Mouse (Mus musculus) embryonic facial prominence, embryonic 12.5 days (tissue): ENCODE measurements around the gene Spdef. TPM values are rescaled to one million over a fixed set of nuclear protein-coding genes. Genes with fewer than 3 reads are reported as not detected.

ENCODE experiments used
- ATAC-seq: fragments of 200-750 bp; cut with Nextera tagmentation; 2 replicates; pipeline ENCODE4 v1.8.0; 2017; ENCODE audit not compliant: insufficient number of reproducible peaks, insufficient read depth, low FRiP score, low TSS enrichment
- H3K27ac ChIP-seq: fragments of 300-500 bp; sonication (generic); 2 replicates; pipeline ENCODE4 v1.5.1; 2016; ENCODE audit warnings: mild to moderate bottlenecking
- H3K27me3 ChIP-seq: fragments of 300-500 bp; sonication (generic); 2 replicates; pipeline ENCODE4 v1.6.1; 2016; ENCODE audit warnings: mild to moderate bottlenecking, moderate library complexity
- H3K36me3 ChIP-seq: fragments of 300-500 bp; sonication (generic); 2 replicates; pipeline ENCODE4 v1.6.1; 2016; ENCODE audit warnings: mild to moderate bottlenecking
- H3K4me1 ChIP-seq: fragments of 300-500 bp; sonication (generic); 2 replicates; pipeline ENCODE4 v1.6.1; 2016
- H3K4me2 ChIP-seq: fragments of 300-500 bp; sonication (generic); replicated peaks from 2 replicates; pipeline ENCODE4 v1.6.1; 2016; ENCODE audit warnings: mild to moderate bottlenecking, moderate library complexity
- H3K4me3 ChIP-seq: fragments of 300-500 bp; sonication (generic); 2 replicates; pipeline ENCODE4 v1.5.1; 2016; ENCODE audit warnings: mild to moderate bottlenecking
- H3K9ac ChIP-seq: fragments of 300-500 bp; sonication (generic); 2 replicates; pipeline ENCODE4 v1.6.1; 2016; ENCODE audit warnings: mild to moderate bottlenecking, moderate library complexity
- H3K9me3 ChIP-seq: fragments of 300-500 bp; sonication (generic); 2 replicates; pipeline ENCODE4 v1.6.1; 2016; ENCODE audit warnings: mild to moderate bottlenecking, moderate library complexity
- WGBS: fragments of 180-500 bp; shearing (Covaris S2); methylation state at CpG from one replicate; pipeline ENCODE4 v1.1.7; 2016; 5-methylcytosine and 5-hydroxymethylcytosine counted together
- polyA plus RNA-seq: library from polyadenylated mRNA; unstranded; fragments of >200 nt; fragmentation: Nextera tagmentation; extraction: Ambion mirVana; gene quantifications from 2 replicates; pipeline ENCODE4 v1.2.1, GENCODE M21; 2016

The Spdef gene
- 0.40 and 0.71 TPM in 2 replicates for polyA plus RNA-seq

DNA sequence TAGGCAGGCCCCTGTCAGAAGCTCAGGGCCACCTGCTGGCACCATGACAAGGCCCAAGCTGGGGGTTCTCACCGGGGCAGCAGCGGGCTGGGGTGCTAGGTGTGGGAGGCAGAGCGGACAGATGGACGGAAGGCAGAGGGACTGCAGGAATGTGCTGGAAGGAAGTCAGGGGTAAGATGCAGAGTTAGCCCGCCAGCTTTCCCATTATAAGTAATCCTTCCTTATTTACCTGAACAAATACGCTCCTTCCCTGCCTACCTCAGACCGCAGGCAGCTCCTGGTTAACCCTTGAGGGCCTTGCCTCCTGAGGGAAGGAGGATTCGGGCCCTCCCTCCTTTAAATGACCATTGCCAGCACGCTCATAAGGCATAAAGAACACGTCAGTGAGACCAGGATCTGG lies at the start of gene Spdef:
Gene Spdef (minus strand): TSS at position 186 of the 400 bp plus-strand sequence.
- H3K9me3 ChIP-seq, result peaks cover 2% of the 10 kb centered on the region; the same call in 1 of the 2 replicates
- H3K27me3 ChIP-seq, result 0 out of 2 replicates have a peak, but pooled peaks cover 2% of the 10 kb centered on the region
- no peak within 1 kb of the TSS for H3K4me3 ChIP-seq
- no peak within 1 kb of the TSS for H3K4me2 ChIP-seq
- peaks cover 23% of the 10 kb centered on the region for H3K4me1 ChIP-seq
- H3K36me3 ChIP-seq, result no peaks in the 10 kb centered on the region
- no peak within 1 kb of the TSS for H3K9ac ChIP-seq
- no peak within 1 kb of the TSS for H3K27ac ChIP-seq
- 70% methylated on average over 10 of the region's 10 CpGs for WGBS
- no peak for ATAC-seq

DNA sequence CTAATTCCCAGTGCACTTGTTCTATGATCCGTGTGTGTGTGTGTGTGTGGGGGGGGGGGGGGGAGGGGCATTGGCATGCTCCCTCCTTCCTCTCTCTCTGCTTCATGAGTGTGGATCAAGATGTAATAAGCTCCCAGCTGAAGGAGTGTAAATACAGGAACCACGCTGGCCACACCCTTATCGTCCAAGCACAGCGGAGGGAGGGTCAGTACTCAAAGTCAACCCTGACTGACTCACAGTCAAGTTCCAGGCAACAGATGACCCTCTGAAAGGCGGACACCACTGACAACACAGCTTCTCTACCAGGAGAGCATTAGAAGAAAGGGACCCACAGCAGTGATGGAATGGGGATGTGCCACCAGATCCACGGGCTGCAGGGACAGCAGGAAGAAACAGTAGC lies 49.1 kb upstream of the Spdef start:
- Histone ChIP-seq H3K4me3 (no peak overlapping the region), H3K27ac (no peak overlapping the region), H3K9me3 (no peaks in the 10 kb centered on the region), H3K36me3 (peaks cover 16% of the 10 kb centered on the region; the same call in 1 of the 2 replicates), H3K27me3 (no peaks in the 10 kb centered on the region), H3K4me2 (no peak overlapping the region), H3K4me1 (peaks cover 7% of the 10 kb centered on the region; the same call in 1 of the 2 replicates), H3K9ac (no peak overlapping the region)
- 87% methylated on average over 6 of the region's 6 CpGs for WGBS
- no peak for ATAC-seq

DNA sequence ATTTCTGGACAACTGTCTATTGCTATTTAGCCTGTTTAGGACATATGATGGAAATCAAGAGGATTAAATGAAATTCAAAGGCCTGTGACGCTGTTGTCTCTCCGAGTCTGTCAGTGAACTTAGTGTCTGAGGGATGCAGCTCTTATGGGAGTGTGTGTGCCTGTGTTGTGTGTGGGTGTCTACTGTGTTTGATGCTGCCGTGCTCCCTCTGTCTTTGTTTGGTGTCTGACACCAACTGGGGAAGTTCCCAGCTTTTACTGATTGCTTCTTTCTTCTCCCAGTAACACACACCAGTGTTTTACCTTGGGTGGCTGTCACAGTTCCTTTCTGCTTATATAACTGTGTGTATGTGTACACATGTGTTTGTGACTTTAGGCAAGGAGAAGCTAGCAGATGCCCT lies 45.4 kb upstream of the Spdef start:
- Histone ChIP-seq H3K27ac (no peak overlapping the region), H3K4me1 (peaks cover 7% of the 10 kb centered on the region; the same call in 1 of the 2 replicates), H3K9ac (no peak overlapping the region), H3K9me3 (no peaks in the 10 kb centered on the region), H3K27me3 (no peaks in the 10 kb centered on the region), H3K36me3 (peaks cover 16% of the 10 kb centered on the region), H3K4me2 (no peak overlapping the region), H3K4me3 (no peak overlapping the region)
- WGBS, result 91% methylated on average over 3 of the region's 3 CpGs
- no peak for ATAC-seq

DNA sequence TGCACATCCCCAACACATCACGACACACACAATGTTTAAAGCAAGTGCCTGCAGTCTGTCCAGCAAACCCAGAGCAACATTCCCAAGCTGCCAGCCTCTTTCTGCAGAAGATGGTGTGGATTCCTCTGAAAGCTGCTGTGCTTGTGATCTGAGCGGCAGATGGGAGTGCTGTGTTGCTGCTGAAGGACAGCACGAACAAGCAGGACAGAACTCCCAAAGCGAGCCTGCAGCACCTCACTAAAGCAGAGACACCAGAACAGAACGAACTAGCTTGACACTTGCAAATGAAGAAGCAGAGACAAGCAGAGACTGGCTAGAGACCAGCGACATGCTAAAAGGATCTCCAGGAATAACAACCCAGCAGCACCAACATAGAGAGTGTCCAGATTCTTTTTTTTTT lies 42.9 kb upstream of the Spdef start:
- no peak for ATAC-seq
- WGBS, result 88% methylated on average over 6 of the region's 6 CpGs
- Histone ChIP-seq H3K4me3 (no peak overlapping the region), H3K36me3 (peaks cover 33% of the 10 kb centered on the region), H3K4me1 (peaks cover 7% of the 10 kb centered on the region; the same call in 1 of the 2 replicates), H3K4me2 (no peak overlapping the region), H3K27ac (no peak overlapping the region), H3K27me3 (no peaks in the 10 kb centered on the region), H3K9ac (no peak overlapping the region), H3K9me3 (no peaks in the 10 kb centered on the region)

DNA sequence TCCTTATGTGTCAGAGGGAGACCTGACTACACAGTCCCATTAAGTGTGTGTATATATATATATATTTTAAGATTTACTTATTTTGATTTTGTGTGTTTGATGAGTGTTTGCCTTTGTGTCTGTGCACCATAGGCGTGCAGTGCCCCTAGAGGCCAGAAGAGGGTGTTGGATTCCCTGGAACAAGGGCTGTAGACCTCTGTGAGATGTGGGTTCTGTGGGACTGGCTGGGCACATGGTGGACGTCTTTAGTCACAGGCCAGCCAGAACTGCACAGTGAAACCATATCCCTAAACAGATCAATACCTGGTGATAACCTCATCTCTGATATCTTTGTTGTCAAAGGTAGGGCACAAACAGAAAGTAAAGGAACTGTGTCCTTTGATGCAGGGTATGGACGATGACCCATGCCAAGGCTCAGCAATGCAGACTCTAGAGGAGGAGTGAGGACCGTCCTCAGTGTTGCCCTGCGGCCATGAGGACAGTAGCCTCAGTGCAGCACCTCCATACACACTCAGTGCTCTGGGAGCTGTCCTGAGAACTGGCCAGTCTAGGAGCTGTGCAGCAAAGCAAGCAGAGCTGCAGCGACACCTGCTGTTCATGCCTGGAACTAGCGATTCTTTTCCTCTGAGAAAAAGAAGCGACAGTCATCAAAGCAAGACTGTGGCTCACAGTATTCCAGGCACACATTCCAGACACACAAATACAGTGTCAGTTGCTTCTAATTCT lies 40.2 kb upstream of the Spdef start:
- ATAC-seq, result no peak
- 67% methylated on average over 8 of the region's 8 CpGs for WGBS
- Histone ChIP-seq H3K36me3 (peaks cover 38% of the 10 kb centered on the region), H3K9me3 (peaks cover 7% of the 10 kb centered on the region; the same call in 1 of the 2 replicates), H3K4me3 (no peak overlapping the region), H3K27me3 (no peaks in the 10 kb centered on the region), H3K4me1 (peaks cover 7% of the 10 kb centered on the region; the same call in 1 of the 2 replicates), H3K27ac (no peak overlapping the region), H3K4me2 (no peak overlapping the region), H3K9ac (no peak overlapping the region)

DNA sequence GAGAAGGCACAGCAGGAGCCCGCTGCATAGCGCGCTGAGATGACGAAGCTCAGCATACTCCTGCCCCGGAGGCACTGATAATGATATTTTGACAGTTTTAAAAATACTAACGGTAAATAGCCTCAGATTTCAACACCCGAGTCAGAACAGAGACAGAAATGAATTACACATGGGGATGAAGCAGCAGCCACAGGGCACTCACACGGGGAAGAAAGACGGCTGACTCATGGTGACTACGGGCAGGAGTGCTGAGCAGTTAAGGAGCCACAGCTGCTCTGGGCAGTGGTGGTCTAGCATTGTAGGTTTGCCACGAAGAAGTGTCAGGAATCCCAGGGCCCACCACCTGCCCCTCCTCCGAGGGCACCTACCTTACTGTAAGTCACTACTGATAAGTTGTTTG lies 38.8 kb upstream of the Spdef start:
- no peak overlapping the region for H3K4me2 ChIP-seq
- no peak overlapping the region for H3K4me3 ChIP-seq
- ATAC-seq, result no peak
- WGBS, result 72% methylated on average over 12 of the region's 12 CpGs
- peaks cover 7% of the 10 kb centered on the region; the same call in 1 of the 2 replicates for H3K9me3 ChIP-seq
- no peak overlapping the region for H3K27ac ChIP-seq
- H3K9ac ChIP-seq, result no peak overlapping the region
- peaks cover 46% of the 10 kb centered on the region for H3K36me3 ChIP-seq
- no peaks in the 10 kb centered on the region for H3K4me1 ChIP-seq
- H3K27me3 ChIP-seq, result no peaks in the 10 kb centered on the region

DNA sequence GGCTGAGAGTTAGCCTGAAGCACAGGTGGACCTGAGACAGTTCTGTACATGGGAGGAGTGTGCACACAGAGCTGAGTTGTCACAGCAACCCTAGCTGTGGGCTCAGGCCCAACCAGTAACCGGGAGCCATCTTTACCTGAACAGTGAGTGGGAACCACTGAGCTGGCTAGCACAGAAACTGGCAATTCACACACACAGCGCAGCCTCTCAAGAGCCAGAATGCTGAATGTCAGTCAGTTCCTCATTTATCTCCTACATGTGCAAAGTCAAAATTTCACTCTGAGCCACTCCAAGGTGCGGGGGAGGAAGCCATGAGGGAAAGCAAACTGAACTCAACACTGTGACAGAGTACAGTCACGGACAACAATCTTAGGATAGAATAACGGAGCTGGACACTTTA lies 38.4 kb upstream of the Spdef start:
- H3K27me3 ChIP-seq, result no peaks in the 10 kb centered on the region
- H3K4me3 ChIP-seq, result no peak overlapping the region
- peaks cover 7% of the 10 kb centered on the region; the same call in 1 of the 2 replicates for H3K9me3 ChIP-seq
- ATAC-seq, result no peak
- H3K36me3 ChIP-seq, result peaks cover 46% of the 10 kb centered on the region
- no peak overlapping the region for H3K9ac ChIP-seq
- no peaks in the 10 kb centered on the region for H3K4me1 ChIP-seq
- H3K4me2 ChIP-seq, result no peak overlapping the region
- WGBS, result 90% methylated on average over 5 of the region's 5 CpGs
- H3K27ac ChIP-seq, result no peak overlapping the region

DNA sequence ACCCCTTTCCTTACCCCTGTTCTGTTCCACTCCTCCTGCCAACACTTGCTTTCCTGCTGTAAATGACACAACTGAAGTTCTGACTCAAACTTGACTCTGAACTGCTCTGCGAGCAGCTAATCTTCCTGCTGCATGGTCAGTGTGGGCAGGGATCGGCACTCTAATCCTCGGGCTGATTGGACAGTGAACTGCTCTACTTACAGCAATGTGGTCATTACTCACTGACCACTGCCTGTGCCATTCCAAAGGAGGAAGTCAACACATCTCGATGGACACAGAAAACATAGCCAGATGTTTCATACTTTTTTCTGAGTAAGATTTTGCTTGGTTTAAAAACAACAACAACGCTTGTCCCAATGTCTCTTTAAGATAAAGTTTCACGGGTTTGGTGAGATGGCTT lies 36.3 kb upstream of the Spdef start:
- no peak overlapping the region for H3K27ac ChIP-seq
- H3K27me3 ChIP-seq, result no peaks in the 10 kb centered on the region
- peaks cover 46% of the 10 kb centered on the region for H3K36me3 ChIP-seq
- H3K9ac ChIP-seq, result no peak overlapping the region
- 0 out of 2 replicates have a peak, but pooled peaks cover under 1% of the 10 kb centered on the region for H3K4me1 ChIP-seq
- H3K4me3 ChIP-seq, result no peak overlapping the region
- no peak overlapping the region for H3K4me2 ChIP-seq
- peaks cover 7% of the 10 kb centered on the region; the same call in 1 of the 2 replicates for H3K9me3 ChIP-seq
- ATAC-seq, result no peak
- WGBS, result 97% methylated on average over 6 of the region's 6 CpGs

DNA sequence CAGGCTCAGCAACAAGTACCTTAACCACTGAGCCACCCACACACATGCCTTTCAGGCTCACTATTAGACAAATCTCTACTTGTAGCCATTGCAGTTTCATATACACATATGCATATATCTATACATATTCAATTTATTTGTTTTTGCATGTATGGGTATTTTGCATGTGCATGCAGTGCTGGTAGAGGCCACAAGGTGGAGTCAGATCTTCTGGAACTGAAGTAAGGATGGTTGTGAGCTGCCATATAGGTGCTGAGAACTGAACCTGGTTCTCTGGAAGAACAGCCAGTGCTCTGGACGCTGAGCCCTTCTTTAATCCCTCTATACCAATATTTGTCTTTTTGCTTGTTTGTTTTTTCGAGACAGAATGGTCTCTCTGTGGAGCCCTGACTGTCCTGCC lies 35.7 kb upstream of the Spdef start:
- peaks cover 46% of the 10 kb centered on the region for H3K36me3 ChIP-seq
- H3K27me3 ChIP-seq, result no peaks in the 10 kb centered on the region
- H3K4me2 ChIP-seq, result no peak overlapping the region
- H3K27ac ChIP-seq, result no peak overlapping the region
- 0 out of 2 replicates have a peak, but pooled peaks cover 4% of the 10 kb centered on the region for H3K4me1 ChIP-seq
- WGBS, result 91% methylated on average over 2 of the region's 2 CpGs
- no peak overlapping the region for H3K9ac ChIP-seq
- no peak overlapping the region for H3K4me3 ChIP-seq
- peaks cover 7% of the 10 kb centered on the region; the same call in 1 of the 2 replicates for H3K9me3 ChIP-seq
- ATAC-seq, result no peak

DNA sequence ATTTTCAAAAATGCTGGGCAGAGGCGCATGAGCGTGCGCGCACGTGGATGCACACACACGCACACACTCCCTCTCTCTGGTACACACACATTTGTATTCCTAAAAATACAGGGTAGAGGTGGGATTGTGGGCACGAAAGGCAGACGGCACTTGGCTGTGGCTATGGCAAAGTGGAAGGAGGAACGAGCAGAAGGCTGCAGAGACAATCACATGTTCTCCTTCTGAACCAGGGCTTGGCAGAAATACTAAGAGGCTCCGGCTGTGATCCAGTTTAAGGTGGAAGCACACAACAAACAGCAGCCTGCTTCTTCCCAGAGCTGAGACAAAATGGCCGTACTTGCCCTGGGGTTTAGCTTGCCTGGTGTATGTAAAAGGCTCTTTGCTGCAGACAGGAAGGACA lies 34.1 kb upstream of the Spdef start:
- ATAC-seq, result no peak
- peaks cover 41% of the 10 kb centered on the region for H3K36me3 ChIP-seq
- 92% methylated on average over 11 of the region's 11 CpGs for WGBS

DNA sequence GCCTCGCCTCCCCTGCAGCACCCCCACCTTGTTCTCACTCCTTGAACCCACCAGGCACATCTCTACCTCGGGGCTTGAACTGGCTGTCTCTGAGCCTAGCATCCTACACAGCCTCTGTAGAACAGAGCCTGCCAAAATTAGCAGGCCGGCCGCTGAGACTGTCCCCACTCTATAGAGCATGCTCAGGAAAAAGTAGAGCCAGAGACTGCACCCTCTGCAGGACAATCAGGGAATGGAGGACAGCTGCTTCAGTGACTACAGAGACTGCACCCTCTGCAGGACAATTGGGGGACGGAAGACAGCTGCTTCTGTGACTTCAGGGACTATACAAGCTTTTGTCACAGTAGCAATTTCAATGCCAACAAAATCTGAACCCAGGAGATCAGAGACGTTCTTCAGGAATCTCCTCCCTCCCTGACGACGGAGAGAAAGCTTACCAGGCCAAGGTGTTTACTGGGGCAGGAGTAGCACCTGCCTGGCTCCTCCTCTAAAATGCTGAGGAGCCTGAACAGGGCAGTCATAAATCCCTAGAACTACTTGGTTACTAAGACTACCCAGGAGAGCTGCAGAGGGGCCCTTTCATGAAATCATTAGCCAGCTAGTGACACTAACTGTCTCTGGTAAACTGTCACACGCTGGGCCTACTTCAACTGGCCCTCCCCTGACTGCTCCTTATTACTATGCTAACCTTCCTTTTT lies 33.0 kb upstream of the Spdef start:
- Histone ChIP-seq H3K4me1 (0 out of 2 replicates have a peak, but pooled peaks cover 4% of the 10 kb centered on the region), H3K4me2 (no peak overlapping the region), H3K27ac (no peak overlapping the region), H3K36me3 (peaks cover 30% of the 10 kb centered on the region), H3K27me3 (no peaks in the 10 kb centered on the region), H3K4me3 (no peak overlapping the region), H3K9me3 (peaks cover 7% of the 10 kb centered on the region; the same call in 1 of the 2 replicates), H3K9ac (peak overlapping the region; percentile 27; the same call in 1 of the 2 replicates)
- 38% methylated on average over 9 of the region's 9 CpGs for WGBS
- no peak for ATAC-seq

More for the DNA sequence above, 34.1 kb upstream of the Spdef start:
- Histone ChIP-seq H3K9ac (no peak overlapping the region), H3K4me2 (no peak overlapping the region), H3K27me3 (no peaks in the 10 kb centered on the region), H3K27ac (no peak overlapping the region), H3K4me3 (no peak overlapping the region), H3K9me3 (peaks cover 7% of the 10 kb centered on the region; the same call in 1 of the 2 replicates), H3K4me1 (0 out of 2 replicates have a peak, but pooled peaks cover 4% of the 10 kb centered on the region)
